Mouse (Mus musculus) ovary, postnatal 36 days (tissue): Measurements from ENCODE around the gene Lsp1.
A peak's percentile ranks its signal among the peaks of the same experiment; 100 is the strongest.

ENCODE experiments used
- DNase-seq: peaks from one replicate; pipeline ENCODE4 v3.0.0; 2022; ENCODE audit warnings: low spot score, mixed read lengths

Lsp1 gene

GRCm38 (mm10) chr7:142460636-142461077 lies at the start of gene Lsp1:
Gene Lsp1 (plus strand): TSS chr7:142460809.
- no peak for DNase-seq

DNA sequence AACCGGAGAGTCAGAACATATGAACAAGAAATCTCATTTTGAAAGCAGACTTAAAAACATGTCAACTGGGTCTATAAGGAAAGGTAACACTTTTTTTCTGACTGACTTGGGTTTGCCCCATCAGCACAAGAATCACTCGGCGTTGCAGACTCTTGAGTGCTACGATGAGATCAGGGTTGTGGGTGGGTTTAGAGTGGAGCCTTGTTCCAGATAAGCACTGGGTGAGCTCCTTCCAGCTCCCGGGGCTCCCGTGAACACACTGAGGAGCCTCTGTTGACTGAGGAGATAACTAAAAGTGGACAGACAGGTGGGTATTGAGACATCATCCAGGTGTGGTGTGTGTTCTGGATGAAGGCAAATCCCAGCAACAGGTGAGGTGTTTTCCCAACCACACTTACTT lies 47.3 kb upstream of the Lsp1 start:
- no peak for DNase-seq

DNA sequence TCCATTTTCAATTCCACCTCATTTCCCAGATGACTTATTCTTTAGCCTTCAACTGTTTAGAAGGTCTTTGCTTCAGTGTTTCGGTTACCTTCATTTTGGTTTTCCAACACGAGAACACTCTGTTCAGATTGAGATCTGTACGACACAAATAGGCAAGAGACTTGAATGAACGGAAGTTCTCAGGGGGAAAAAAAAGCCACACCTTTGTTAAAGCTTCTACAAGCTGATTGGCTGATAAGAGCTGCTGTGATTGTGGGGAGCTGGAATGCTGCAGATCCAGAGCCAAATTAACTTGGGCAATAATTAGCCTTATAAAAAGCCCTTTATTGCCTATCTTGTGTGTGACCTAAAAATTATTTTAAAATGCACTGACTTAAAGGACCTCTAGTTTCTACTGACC lies 45.3 kb upstream of the Lsp1 start:
- DNase-seq = no peak

DNA sequence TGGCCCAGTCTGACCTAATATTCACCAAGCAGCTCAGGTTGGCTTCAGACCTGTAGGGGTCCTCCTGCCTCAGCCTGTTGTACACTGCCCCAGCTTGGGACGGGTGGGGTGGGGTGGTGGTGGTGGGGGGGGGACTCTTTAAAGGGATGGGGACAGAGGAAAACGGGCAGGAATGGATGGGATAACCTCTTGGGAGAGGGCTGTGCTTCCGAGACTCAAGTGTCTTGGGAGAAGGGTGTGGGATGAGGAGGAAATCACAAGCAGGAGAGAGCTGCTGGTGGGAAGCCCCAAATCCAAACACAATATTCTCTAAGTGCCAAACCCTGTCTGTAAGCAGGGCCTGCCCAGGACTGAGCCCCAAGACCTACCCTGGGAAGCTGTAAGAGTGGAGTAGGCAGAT lies 44.4 kb upstream of the Lsp1 start:
- DNase-seq = no peak

GRCm38 (mm10) chr7:142418027-142418426 lies 42.6 kb upstream of the Lsp1 start:
- DNase-seq = no peak

- no peak for DNase-seq
These were observed 41.9 kb upstream of the Lsp1 start for GRCm38 (mm10) chr7:142418679-142419078.

GRCm38 (mm10) chr7:142419887-142420286 lies 40.7 kb upstream of the Lsp1 start:
- DNase-seq = no peak

GRCm38 (mm10) chr7:142421826-142422225 lies 38.8 kb upstream of the Lsp1 start:
- no peak for DNase-seq

DNA sequence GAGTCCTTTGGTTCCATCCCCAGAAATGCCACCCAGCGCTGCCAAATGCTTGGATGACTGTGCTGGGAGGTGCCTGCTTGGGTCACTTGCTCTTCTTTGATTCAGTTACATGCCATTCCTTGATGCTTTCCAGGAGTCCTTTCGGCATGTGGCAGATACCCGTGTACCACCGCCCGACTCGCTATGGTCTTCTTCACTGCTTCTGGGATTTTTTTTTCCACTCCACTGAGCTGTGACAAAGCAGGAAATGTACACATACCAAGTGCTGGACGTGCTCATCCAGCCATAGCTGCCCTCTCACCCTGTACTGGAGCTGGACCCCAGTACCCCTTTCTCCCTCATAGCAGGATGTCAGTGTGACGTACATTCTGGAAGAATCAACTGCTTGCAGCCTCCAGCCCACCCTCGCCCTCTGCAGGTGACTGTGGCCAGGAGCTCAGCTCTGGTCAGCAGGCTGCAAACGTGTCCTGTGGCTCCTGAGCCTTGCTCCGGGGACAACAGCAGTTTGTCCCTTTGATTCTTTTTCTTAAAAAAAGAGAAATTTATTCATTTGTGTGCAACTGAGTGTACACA lies 34.9 kb upstream of the Lsp1 start:
- no peak for DNase-seq

DNA sequence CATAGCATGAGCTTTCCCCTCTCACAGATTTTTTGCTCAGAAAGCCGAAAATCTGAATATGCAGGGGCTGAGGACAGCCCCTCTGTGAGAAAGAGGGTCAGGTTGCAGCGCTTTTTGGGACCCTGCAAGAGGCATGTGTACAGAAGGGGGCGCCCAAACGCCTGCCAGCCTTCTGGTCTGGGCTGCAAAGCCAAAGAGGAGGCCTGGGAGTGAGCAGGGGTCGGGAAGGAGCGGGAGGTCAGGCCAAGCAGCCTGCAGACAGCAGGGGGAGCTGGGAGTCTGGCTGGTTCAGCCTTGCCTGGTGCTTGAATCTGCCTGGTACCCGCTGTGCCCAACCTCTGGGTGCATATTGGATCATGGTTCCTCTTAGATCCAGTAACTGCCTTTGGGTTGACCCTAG lies 32.4 kb upstream of the Lsp1 start:
- peak; percentile 60 for DNase-seq

GRCm38 (mm10) chr7:142430160-142430678 lies 30.4 kb upstream of the Lsp1 start:
- no peak for DNase-seq

DNA sequence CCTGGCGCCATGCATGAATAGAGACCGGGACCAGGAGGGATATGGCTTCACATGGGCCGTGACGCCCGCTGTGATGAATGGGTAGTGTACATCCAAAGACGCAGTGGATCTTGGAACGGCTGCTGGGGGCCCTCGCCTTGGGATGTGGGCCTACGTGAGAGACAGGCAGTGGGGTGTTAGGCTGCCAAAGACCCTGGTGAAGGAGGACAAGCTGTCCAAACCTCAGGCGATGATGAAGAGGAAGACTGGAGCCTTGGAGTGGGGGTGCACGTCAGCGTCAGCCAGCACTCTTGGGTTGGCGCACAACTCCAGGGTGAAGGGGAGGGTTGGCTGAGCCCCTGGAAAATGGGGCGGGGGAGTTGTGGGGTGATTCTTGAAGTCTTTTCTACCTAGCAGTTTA lies 29.5 kb upstream of the Lsp1 start:
- DNase-seq = no peak

GRCm38 (mm10) chr7:142433623-142434022 lies 27.0 kb upstream of the Lsp1 start:
- no peak for DNase-seq

DNA sequence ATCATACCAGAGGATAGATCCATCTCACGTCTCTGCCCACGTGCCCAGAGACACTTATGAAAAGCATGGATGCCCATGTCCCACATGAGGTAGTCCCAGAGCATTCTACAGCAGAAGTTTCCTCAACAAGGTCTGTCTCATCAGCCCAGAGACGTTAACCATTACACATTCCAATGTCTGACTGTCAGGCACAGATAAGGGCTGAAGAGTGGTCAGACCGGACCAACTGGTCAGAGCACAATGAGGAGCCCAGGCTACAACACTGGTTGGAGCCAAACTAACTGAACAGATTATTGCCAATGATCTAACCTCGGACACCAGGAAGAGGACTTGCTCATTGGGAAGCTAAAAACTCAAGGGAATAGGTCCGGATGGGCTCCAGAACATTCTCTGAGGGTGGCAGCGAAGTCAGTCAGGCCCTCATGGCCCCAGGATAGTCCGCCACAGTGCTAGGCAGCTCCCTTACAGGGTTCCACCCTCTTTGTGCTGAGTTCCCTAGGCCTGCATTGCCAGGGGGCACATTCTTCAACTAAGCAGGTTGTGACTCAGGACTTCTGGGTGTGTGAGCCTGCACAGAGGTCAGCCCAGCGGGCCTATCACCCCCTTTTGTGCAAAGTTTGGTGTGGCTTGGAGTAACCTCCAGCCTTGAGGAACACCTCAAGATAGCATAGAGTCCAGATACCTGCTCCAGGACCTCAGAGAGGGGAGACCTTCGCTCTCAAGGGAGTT lies 26.3 kb upstream of the Lsp1 start, which contains the start of gene Syt8:
Syt8 (plus strand) TSS at position 714 of the 729 bp plus-strand sequence.
- DNase-seq = no peak

DNA sequence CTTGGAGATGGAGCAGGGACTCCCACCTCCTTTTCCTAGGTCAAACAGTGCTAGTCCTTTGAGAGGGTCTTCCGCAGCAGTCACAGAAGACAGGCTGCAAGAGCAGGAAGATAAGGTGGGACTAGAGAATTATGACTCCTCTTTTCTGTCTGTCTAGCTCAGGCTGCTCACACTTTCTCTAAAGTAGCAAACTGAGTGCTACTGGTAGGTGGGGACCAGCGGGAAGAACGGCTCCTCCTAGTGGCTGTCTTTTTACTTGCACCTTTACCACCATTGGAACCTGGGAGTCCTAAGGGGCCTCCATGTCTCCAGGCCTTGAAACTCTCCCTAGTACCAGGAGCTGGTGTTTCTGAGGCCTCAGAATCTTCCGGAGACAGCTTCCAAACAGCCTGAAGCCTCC lies 25.1 kb upstream of the Lsp1 start:
- no peak for DNase-seq

GRCm38 (mm10) chr7:142437324-142437723 lies 23.3 kb upstream of the Lsp1 start:
- peak; percentile 47 for DNase-seq

- no peak for DNase-seq
These were observed 20.6 kb upstream of the Lsp1 start for GRCm38 (mm10) chr7:142439966-142440365.

GRCm38 (mm10) chr7:142440657-142441114 lies 19.9 kb upstream of the Lsp1 start:
- DNase-seq = no peak

DNA sequence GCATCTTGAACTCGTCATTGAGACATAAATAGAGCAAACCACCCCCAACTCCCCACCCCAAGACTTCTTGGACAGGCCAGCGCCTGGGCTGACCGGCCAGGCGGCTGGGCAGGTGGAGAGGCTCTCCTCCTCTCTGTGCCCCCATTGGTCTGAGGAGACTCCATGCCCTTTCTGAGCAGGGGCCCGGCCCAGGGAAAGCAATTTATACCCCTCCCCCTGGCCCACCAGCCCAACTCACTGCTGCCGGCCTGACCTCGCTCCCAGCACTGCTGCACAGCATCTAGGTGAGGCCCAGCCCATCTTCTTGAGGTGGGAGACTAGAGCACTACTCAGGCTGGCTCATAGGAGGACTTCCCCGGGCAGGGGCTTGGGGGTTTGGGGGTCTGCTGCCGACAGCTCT lies 19.0 kb upstream of the Lsp1 start, which contains the start of gene Tnni2:
Tnni2 (plus strand) TSS at position 224 of the 400 bp plus-strand sequence.
- DNase-seq = no peak

- no peak for DNase-seq
These were observed 18.3 kb upstream of the Lsp1 start for GRCm38 (mm10) chr7:142442081-142442907.

- DNase-seq = no peak
These were observed 17.6 kb upstream of the Lsp1 start for GRCm38 (mm10) chr7:142442908-142443420.

GRCm38 (mm10) chr7:142443474-142443873 lies 17.1 kb upstream of the Lsp1 start:
- no peak for DNase-seq
